Mouse (Mus musculus) cerebral cortex, adult 2 months (tissue): ENCODE data around the gene Olfr204.

Source experiments
- WGBS: fragments of 180-500 bp; shearing (Covaris S2); methylation state at CpG from one replicate; pipeline ENCODE4 v1.1.7; 2018; 5-methylcytosine and 5-hydroxymethylcytosine counted together

The Olfr204 gene

GRCm38 (mm10) chr16:59318148-59318547, at the start of gene Olfr204:
Gene Olfr204 (minus strand): TSS chr16:59318248.

DNA sequence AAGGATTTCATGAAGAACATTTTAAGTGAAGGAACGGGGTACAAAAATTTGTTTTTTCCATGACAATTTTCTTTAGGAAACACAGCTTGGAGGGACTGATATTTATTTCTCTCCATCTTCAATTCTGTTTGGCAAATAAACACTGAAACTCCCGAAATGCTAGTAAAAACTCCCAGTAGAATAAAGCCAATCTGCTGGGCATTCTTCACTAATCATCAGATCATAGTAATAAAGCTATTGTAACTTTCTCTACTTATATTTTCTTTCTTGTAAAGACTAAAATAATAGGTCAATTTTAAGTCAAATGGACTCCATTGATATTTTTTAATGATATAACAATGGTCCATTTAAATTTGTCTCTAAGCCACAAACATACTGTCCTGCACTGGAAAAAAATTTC, 45.8 kb upstream of the Olfr204 start, which contains the start of gene Olfr209:
Gene Olfr209 (minus strand): TSS at position 101 of the 400 bp plus-strand sequence.
- WGBS = 79% methylated on average over 2 of the region's 2 CpGs

DNA sequence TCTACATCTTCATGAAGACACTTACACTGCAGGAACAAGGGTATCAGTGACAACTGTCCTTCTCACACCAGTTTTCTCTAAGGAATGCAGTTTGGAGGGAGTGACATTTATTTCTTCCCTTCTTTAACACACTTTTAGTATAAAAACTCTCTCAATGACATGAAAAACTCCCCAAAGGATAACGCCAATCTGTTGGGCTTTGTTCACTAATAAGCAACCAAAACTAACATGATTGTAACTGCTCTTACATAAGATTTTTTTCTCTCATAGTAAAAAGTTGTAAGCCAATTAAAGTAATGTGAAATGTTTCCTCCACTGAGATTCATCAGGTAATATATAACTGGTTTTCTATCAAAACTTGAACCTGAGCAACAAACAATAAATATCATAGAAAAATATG, 31.1 kb upstream of the Olfr204 start, which contains the start of gene Olfr206:
Gene Olfr206 (minus strand): TSS at position 101 of the 400 bp plus-strand sequence.
- 84% methylated on average over 1 of the region's 1 CpGs for WGBS

DNA sequence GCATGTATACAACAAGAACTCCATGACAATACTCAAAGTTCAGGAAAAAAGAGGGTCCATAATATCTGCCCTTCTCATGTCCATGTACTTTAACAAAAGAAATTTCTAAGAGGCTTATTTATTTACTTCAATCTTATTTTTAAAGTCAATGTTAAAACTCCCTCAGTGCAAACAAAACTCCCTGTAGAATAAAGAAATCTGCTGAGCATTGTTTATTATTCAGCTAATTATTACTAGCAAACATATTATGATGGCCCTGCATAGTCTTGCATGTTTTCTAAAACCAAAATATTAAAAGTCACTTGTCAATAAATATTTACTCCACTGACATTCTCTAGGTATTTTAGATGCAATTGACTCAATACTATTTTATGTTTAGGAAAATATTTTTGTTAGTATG, 13.0 kb upstream of the Olfr204 start, which contains the start of gene Olfr205:
Gene Olfr205 (minus strand): TSS at position 101 of the 400 bp plus-strand sequence.

GRCm38 (mm10) chr16:59323262-59323661, 5.2 kb upstream of the Olfr204 start:
- 29% methylated on average over 1 of the region's 1 CpGs for WGBS

DNA sequence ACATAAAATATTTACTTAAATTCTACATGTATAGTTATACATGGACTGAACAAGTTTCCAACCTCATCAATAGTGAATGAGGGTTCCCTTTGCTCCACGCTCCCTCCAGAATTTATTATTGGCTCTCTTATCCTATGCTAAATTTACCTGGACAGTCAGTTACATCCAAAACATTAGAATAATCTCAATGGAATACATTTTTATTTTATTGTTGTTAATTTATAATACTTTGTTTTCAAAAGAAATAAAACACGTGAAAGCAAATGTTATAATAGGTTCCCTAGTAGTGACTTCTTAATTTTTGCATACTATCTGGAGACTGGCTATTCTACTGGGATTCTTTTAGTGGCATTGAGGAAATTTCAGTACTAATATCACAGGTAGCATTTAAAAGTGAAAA, 19.5 kb downstream of the Olfr204 start, which contains the start of gene Olfr203:
Gene Olfr203 (plus strand): TSS at position 301 of the 400 bp plus-strand sequence.
- WGBS = 83% methylated on average over 2 of the region's 2 CpGs

DNA sequence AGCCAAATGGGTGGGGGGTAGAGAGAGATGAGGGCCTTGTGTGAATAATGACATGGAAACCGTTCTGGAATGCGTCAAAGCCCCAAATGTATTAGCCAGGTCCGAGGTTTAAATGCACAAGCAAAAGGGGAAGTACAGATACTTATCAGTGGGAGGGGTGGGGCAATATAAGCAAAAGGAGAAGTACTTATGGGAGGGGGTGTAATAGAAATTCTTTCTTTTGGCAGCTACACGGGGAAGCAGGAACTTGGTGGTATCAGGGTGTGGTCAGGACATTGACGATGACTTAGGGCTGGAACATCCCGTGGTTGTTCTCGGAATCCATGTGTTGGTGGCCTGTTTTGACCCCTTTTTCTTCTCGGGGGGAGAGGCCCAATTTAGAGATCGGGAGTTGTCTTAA, 30.5 kb downstream of the Olfr204 start:
- 80% methylated on average over 9 of the region's 9 CpGs for WGBS

GRCm38 (mm10) chr16:59286693-59287092, 31.4 kb downstream of the Olfr204 start, which contains the start of gene Olfr202:
Gene Olfr202 (minus strand): TSS chr16:59286793.
- WGBS = 81% methylated on average over 1 of the region's 1 CpGs

DNA sequence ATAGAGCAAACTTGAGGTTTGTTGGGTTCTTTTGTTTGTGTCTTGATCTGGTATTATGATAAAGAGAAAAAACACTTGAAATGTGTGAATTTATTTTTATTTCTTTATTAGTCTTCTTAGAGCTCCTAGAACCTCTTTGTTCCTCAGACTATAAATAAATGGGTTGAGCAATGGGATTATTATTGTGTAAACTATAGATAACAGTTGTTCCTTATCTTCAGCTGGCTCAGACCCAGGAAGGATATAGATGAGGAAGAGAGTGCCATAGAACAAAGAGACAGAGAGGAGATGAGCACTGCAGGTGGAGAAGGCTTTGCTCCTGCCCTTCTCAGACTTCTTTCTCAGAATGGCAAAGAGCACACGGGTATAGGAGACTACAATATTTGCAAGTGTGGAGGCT, 34.6 kb downstream of the Olfr204 start:
- WGBS = 70% methylated on average over 1 of the region's 1 CpGs

- 84% methylated on average over 3 of the region's 3 CpGs for WGBS
Observed at GRCm38 (mm10) chr16:59280542-59280941, 37.5 kb downstream of the Olfr204 start.

DNA sequence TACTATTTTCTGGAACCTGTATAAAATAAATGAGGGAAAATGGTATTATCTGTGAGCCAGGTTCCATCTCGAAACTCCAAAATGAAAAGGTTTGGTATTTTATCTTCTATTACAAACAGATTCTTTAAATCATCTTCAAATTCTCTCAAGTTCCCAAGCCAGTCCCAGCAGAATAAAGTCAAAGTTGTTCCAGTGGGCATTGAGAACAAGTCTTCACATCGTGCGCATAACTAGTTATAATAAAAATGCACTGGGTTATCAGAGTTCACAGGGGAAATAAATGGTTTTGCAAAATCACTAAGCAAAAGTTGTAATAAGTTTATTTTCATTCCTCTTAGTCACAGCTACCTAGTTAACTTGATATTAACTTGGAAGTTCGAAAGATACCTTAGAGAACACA, 45.5 kb downstream of the Olfr204 start, which contains the start of gene Olfr201:
Gene Olfr201 (minus strand): TSS at position 101 of the 400 bp plus-strand sequence.
- WGBS = 86% methylated on average over 4 of the region's 4 CpGs

GRCm38 (mm10) chr16:59269097-59269496, 49.0 kb downstream of the Olfr204 start:
- 84% methylated on average over 4 of the region's 4 CpGs for WGBS
